Mouse (Mus musculus): ENCODE results near the gene Nfkbie. TPM values are rescaled to one million over a fixed set of nuclear protein-coding genes. Genes with fewer than 3 reads are reported as not detected.
A peak's percentile ranks its signal among the peaks of the same experiment; 100 is the strongest.

Nfkbie gene
- polyA plus RNA-seq, 1 experiment from 2014 or later, result 5.3 TPM

DNA sequence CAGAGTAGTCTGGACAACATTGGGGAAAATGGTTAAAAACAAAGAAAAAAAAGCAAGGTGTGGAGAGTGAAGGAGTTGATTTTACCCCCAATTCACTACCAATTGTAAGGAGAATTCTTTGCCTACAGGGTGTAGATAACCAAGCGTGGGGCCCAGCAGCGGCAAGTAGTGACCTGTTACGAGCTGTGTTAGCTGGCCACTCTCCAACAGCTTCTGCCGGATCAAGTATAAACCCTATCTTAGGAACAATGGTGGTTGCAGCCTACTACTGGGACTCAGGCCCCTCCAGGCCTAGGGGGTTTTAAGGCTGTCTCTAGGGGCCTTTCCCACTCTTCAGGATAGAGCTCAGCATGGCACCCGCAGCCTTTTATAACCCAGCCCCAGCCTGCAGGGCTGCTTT lies 22.7 kb downstream of the Nfkbie start:
- no peak overlapping the region for H3K9ac ChIP-seq
- H3K4me1 ChIP-seq (replicated peaks), result peaks cover 22% of the 10 kb centered on the region
- no peaks in the 10 kb centered on the region for H3K36me3 ChIP-seq
- no peak for ATAC-seq (ENCODE audit: low read depth)
- H3K4me3 ChIP-seq, result no peak overlapping the region
- no peak overlapping the region for H3K4me2 ChIP-seq
- H3K27ac ChIP-seq (replicated peaks), result no peak overlapping the region; the same call in 1 of the 2 replicates
- 52% methylated on average over 5 of the region's 5 CpGs for WGBS
- H3K9me3 ChIP-seq, result no peaks in the 10 kb centered on the region
- H3K27me3 ChIP-seq, result no peaks in the 10 kb centered on the region

DNA sequence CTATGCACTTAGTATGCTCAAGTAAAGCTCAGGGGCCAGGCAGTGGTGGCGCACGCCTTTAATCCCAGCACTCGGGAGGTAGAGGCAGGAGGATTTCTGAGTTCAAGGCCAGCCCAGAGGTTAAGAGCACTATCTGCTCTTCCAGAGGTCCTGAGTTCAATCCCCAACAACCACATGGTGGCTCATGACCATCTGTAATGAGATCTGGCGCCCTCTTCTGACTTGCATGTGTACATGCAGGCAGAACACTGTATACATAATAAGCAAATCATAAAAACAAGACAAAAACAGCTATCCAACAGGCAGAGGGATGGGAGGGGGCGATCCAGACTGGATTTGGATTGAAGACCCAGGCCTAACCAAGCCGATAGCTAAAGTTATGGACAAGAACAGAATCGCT lies 23.3 kb downstream of the Nfkbie start:
- Histone ChIP-seq H3K36me3 (no peaks in the 10 kb centered on the region), H3K9ac (no peak overlapping the region), H3K4me2 (no peak overlapping the region), H3K4me1 (replicated peaks) (peaks cover 22% of the 10 kb centered on the region), H3K9me3 (no peaks in the 10 kb centered on the region), H3K27ac (replicated peaks) (no peak overlapping the region), H3K27me3 (no peaks in the 10 kb centered on the region), H3K4me3 (no peak overlapping the region)
- WGBS, result 71% methylated on average over 7 of the region's 7 CpGs
- no peak for ATAC-seq (ENCODE audit: low read depth)

DNA sequence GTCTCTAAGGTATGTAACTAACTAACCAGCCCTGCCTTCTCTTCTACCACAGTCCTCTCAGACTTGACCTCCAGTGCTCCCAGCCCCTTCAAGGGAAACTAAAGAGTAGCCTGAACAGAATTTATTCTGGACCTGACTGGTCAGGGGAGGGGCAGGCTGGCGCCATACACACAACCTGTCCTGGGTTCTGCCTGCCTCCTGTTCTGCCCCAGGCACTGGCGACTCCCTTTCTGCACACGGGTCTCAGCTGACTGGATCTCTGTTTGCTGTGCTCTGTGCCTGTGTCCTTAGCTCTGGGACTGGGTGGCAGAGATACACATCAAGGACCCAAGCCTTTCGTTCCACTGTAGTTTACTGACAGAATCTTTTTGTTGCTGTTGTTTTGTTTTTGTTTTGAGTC lies 24.1 kb downstream of the Nfkbie start:
- Histone ChIP-seq H3K36me3 (no peaks in the 10 kb centered on the region), H3K4me1 (replicated peaks) (peaks cover 24% of the 10 kb centered on the region), H3K27me3 (no peaks in the 10 kb centered on the region), H3K4me3 (no peak overlapping the region), H3K4me2 (no peak overlapping the region), H3K9me3 (no peaks in the 10 kb centered on the region), H3K27ac (replicated peaks) (no peak overlapping the region), H3K9ac (no peak overlapping the region)
- 88% methylated on average over 4 of the region's 4 CpGs for WGBS
- ATAC-seq (ENCODE audit: low read depth), result no peak

DNA sequence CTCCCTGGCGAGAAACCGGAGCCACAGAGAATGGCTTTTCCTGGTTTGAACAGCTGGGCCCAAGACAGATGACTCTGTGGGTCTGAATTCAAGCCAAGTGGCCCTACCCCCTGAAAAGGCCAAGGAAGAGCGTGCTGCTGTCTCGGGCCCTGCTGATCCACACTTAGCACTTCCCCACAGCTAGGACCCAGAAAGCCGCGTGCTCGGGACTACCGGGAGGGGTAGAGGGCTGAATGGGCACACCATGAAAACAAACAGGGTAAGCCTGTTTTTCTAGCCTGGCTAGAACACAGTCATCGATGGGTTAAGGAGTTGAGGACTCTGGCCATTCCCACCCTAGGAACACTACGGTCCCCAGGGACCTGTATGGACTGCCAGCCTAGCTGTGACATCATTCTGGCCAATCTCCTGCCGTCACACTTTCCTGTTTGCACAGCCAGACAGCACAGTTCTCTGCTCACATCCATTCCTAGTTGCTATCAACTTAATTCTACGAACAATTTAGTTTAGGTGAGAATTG lies 25.5 kb downstream of the Nfkbie start:
- ATAC-seq (ENCODE audit: low read depth), result 0 out of 2 replicates have a peak, but pooled peaks have one; percentile 12
- peaks cover 25% of the 10 kb centered on the region for H3K4me1 ChIP-seq (replicated peaks)
- no peaks in the 10 kb centered on the region for H3K9me3 ChIP-seq
- H3K36me3 ChIP-seq, result no peaks in the 10 kb centered on the region
- H3K27ac ChIP-seq (replicated peaks), result peak overlapping the region; percentile 66
- H3K4me3 ChIP-seq, result no peak overlapping the region
- no peaks in the 10 kb centered on the region for H3K27me3 ChIP-seq
- H3K4me2 ChIP-seq, result no peak overlapping the region
- WGBS, result 44% methylated on average over 12 of the region's 12 CpGs
- peak overlapping the region; percentile 31; the same call in 1 of the 2 replicates for H3K9ac ChIP-seq

DNA sequence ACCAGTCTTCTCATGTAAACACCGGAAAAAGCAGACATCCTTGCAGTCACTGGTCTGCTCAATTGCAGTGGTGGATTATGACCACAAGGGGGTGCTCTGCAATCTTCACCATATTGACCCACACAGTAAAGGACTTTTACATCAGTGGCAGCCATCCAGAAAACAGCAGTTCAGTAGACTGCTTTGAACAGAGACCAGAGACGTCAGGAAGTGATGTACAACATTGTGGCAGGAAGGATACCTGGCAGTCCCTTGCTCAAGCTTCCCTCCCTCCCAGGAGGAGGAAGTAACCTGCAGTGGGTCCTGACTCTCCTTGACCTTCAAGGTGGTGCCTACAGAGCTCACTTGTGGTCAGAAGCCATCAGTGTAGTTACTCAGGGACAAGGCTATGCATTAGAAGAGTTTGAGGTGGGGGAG lies 26.1 kb downstream of the Nfkbie start:
- 11% methylated on average over 2 of the region's 2 CpGs for WGBS
- no peak for ATAC-seq (ENCODE audit: low read depth)

DNA sequence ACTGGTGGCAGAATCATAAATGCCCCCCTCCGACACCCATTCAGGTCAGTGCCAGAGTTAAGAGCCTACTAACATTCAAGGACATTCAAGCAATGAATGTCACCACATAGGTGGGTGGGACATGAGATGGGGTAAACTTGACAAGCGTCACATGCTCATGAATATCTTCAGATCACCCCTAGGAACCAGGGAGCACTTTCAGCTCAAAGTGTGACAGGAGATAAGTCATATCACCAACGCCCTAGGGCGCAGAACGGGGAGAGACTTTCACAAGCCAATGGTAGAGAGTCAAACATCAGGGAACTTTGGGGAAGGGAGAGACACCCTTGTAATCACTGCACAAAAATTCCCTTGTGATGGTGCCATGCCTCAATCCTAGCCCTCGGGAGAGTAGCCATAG lies 26.7 kb downstream of the Nfkbie start:
- no peak overlapping the region for H3K9ac ChIP-seq
- WGBS, result 90% methylated on average over 6 of the region's 6 CpGs
- no peak overlapping the region for H3K4me2 ChIP-seq
- peaks cover 25% of the 10 kb centered on the region for H3K4me1 ChIP-seq (replicated peaks)
- ATAC-seq (ENCODE audit: low read depth), result no peak
- no peak overlapping the region for H3K4me3 ChIP-seq
- H3K36me3 ChIP-seq, result peaks cover 9% of the 10 kb centered on the region; the same call in 1 of the 2 replicates
- no peaks in the 10 kb centered on the region for H3K27me3 ChIP-seq
- no peak overlapping the region for H3K27ac ChIP-seq (replicated peaks)
- H3K9me3 ChIP-seq, result no peaks in the 10 kb centered on the region

More for the DNA sequence above, 26.1 kb downstream of the Nfkbie start:
- no peak overlapping the region for H3K4me2 ChIP-seq
- no peaks in the 10 kb centered on the region for H3K9me3 ChIP-seq
- H3K9ac ChIP-seq, result no peak overlapping the region
- peaks cover 3% of the 10 kb centered on the region; the same call in 1 of the 2 replicates for H3K36me3 ChIP-seq
- H3K4me3 ChIP-seq, result no peak overlapping the region
- no peaks in the 10 kb centered on the region for H3K27me3 ChIP-seq
- no peak overlapping the region for H3K27ac ChIP-seq (replicated peaks)
- H3K4me1 ChIP-seq (replicated peaks), result peaks cover 25% of the 10 kb centered on the region

DNA sequence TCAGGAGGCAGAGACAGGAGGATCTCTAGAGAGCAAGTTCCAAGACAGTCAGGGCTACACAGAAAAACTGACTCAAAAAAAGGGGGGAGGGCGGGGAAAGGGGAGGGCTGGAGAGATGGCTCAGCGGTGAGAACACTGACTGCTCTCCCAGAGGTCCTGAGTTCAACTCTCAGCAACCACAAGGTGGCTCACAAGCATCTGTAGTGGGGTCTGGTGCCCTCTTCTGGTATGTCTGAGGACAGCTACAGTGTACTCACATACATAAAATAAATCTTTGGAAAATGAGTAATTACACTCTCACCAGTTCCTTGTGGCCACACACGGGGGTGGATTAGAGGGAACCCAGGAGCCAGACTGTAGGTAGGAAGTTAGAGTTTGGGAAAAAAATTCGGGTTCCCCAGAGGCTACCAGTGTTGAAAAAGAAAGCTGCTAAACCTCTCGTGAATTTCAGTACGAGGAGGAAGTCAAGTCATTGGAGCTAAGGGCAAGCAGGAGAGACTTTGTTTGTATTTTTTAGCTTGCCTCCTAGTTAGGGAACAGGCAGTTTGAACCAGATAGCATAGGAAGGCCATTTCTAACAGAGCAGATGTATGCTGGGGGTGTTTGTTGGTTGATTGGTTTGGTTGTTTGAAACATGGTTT lies 27.3 kb downstream of the Nfkbie start:
- Histone ChIP-seq H3K9ac (no peak overlapping the region), H3K36me3 (peaks cover 10% of the 10 kb centered on the region; the same call in 1 of the 2 replicates), H3K27ac (replicated peaks) (no peak overlapping the region), H3K4me1 (replicated peaks) (peaks cover 25% of the 10 kb centered on the region), H3K4me2 (no peak overlapping the region), H3K4me3 (no peak overlapping the region), H3K9me3 (no peaks in the 10 kb centered on the region), H3K27me3 (no peaks in the 10 kb centered on the region)
- WGBS, result 70% methylated on average over 6 of the region's 6 CpGs
- no peak for ATAC-seq (ENCODE audit: low read depth)

DNA sequence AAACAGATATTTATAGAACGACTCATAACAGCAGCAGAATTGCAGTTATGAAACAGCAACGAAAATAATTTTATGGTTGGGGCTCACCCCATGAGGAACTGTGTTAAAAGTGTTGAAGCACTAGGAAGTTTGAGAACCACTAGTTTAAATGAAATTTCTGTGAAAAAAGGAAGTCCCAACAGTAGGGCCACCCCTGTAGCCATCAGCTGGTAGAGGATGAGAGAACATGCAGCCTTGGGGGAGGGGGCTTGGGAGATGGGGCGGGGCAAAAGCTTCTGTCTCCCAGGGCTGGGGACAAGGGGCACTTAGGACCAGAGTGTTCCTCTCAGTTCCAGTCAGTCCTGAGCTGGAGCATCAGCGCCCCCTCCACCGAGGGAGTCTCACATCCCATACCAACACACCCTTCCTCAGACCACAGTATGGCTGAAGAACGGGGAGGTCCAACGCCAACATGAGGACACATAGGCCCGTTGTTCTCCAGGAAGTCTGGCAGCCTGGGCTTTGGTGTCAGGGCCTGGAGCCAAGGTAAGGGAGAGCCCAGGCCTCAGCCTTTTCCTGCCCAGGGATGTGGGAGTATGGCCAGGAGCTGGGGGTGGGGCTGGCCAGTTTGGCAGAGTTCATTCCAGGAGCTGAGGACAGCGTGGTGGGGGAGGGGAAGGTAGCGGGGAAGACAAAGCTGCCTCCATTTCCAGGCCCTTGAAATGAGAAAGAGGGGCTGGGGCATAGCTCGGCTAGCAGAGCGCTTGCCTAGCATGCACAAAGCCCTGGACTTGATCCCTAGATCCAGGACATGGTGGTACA lies 28.8 kb downstream of the Nfkbie start:
- Histone ChIP-seq H3K27me3 (no peaks in the 10 kb centered on the region), H3K4me1 (replicated peaks) (peaks cover 25% of the 10 kb centered on the region), H3K4me3 (no peak overlapping the region), H3K36me3 (peaks cover 10% of the 10 kb centered on the region; the same call in 1 of the 2 replicates), H3K9ac (peak overlapping the region; percentile 38; the same call in 1 of the 2 replicates), H3K27ac (replicated peaks) (peak overlapping the region; percentile 68), H3K4me2 (no peak overlapping the region), H3K9me3 (no peaks in the 10 kb centered on the region)
- peak; percentile 26 for ATAC-seq (ENCODE audit: low read depth)
- WGBS, result 44% methylated on average over 12 of the region's 12 CpGs

DNA sequence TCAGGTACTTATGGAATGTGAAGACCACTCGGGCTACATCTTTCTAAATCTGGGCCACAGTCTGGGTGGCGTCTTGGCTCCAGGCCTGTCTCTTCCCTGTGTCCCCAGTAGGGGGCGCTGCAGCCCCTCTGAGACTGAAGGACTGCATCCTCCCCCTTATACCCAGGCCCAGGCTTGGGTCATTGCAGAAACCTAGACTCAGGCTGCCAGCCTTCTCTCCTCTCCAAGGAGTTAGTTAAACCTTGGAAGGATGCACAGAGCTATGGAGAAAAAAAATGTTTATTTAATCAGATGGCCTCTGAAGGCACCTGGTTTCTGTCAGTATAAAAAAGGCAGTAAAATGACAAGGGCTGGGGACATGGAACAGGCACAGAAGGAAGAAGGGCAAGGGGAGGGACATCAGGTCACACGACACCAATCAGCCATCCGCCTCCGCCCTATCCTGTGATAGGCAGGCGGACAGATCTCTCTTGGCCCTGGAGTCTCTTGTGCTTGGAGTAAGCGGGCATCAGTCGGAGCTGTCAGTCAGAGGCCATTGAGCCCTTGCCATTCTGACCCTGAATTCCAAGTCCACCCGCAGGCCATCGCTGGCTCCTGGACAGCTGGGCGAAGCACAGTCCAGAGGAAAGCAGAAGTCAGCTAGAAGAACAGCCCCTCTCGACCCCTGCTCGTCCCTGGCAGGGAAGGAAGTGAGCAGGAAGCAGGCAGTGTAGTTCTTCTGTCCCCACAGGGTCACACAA lies 29.6 kb downstream of the Nfkbie start:
- Histone ChIP-seq H3K27me3 (no peaks in the 10 kb centered on the region), H3K27ac (replicated peaks) (peak overlapping the region; percentile 68), H3K9me3 (no peaks in the 10 kb centered on the region), H3K36me3 (peaks cover 10% of the 10 kb centered on the region; the same call in 1 of the 2 replicates), H3K4me1 (replicated peaks) (peaks cover 25% of the 10 kb centered on the region), H3K4me3 (no peak overlapping the region), H3K4me2 (no peak overlapping the region), H3K9ac (peak overlapping the region; percentile 41)
- WGBS, result 34% methylated on average over 14 of the region's 14 CpGs
- peak; percentile 40; the same call in 1 of the 2 replicates for ATAC-seq (ENCODE audit: low read depth)

DNA sequence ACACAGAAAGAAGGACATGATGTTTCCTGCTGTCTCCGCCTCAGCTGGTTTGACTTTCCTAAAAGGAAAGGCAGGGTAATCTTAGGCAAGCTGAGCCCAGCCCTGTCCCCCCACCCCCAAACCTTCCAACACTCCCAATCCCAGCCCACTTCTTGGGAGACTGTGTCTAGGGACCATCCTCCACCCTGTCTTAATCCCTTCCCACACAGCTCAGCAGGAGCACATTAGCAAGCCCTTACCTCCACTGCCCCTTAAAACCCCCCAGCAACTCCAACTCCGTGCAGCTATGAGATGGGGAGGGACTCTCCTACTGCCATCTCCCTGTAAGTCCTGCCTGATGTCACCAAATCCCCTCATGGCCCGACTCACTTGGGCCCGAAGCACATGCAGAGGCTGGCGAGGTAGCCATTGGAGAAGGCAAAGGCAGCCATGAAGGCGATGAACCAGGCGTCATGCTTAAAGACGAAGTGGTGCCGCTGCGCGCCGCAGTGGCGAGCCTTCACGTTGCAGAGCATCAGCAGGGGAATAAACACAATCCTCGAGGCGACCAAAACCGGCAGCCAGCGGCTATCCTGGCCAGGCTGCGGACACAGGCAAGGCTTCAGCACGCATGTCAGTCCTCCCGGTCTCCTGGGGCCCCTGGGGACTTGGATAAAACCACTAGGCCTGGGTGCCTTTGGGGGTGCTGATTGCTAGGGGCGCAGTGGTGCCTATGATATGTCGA lies 30.4 kb downstream of the Nfkbie start:
- Histone ChIP-seq H3K9ac (peak overlapping the region; percentile 41; the same call in 1 of the 2 replicates), H3K27ac (replicated peaks) (peak overlapping the region; percentile 68; the same call in 1 of the 2 replicates), H3K4me3 (no peak overlapping the region), H3K4me2 (no peak overlapping the region), H3K9me3 (no peaks in the 10 kb centered on the region), H3K27me3 (no peaks in the 10 kb centered on the region), H3K4me1 (replicated peaks) (peaks cover 23% of the 10 kb centered on the region), H3K36me3 (peaks cover 10% of the 10 kb centered on the region; the same call in 1 of the 2 replicates)
- WGBS, result 81% methylated on average over 23 of the region's 23 CpGs
- ATAC-seq (ENCODE audit: low read depth), result no peak

DNA sequence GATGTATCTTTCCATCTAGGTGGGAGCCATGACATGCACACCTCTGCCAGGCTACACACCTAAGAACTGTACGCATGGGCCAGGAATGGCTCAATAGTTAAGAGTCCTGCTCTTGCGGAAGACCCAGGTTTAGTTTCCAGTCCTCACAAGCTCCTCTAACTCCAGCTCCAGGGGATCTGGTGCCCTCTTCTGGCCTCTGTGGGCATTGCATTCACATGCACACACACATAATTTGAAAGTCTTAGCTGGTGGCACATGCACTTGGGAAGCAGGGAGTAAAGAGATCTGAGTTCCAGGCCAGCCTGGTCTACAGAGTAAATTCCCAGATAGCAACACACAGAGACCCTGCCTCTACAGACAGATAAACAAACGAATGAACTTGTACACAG lies 30.9 kb downstream of the Nfkbie start:
- H3K9me3 ChIP-seq, result no peaks in the 10 kb centered on the region
- 95% methylated on average over 3 of the region's 3 CpGs for WGBS

More for the DNA sequence above, 30.9 kb downstream of the Nfkbie start:
- H3K36me3 ChIP-seq, result peaks cover 10% of the 10 kb centered on the region; the same call in 1 of the 2 replicates
- H3K27me3 ChIP-seq, result no peaks in the 10 kb centered on the region
- ATAC-seq (ENCODE audit: low read depth), result no peak
- no peak overlapping the region for H3K4me2 ChIP-seq
- H3K27ac ChIP-seq (replicated peaks), result no peak overlapping the region
- no peak overlapping the region for H3K4me3 ChIP-seq
- no peak overlapping the region for H3K9ac ChIP-seq
- H3K4me1 ChIP-seq (replicated peaks), result peaks cover 19% of the 10 kb centered on the region

All from neural tube, embryonic 13.5 days (tissue).